Mouse (Mus musculus): ENCODE data around the gene Onecut1. TPM values are rescaled to one million over a fixed set of nuclear protein-coding genes. Genes with fewer than 3 reads are reported as not detected.

Onecut1 gene
- total RNA-seq, 2 experiments from 2014 or later = not detected

GRCm38 (mm10) chr9:74906951-74907350 lies 45.2 kb downstream of the Onecut1 start:
- intact Hi-C loops (cut with DNase I) = loop anchor here (5.0 to 10.0 kb wide), 3 partner anchors 98 to 285 kb away; partner anchors contain the start of gene Arpp19
- DNase-seq = no peak

- intact Hi-C loops (cut with DNase I) = loop anchor here (5.0 to 10.0 kb wide), 3 partner anchors 96 to 283 kb away; partner anchors contain the start of gene Arpp19
- peak; percentile 60 to 63 for DNase-seq
These were observed 47.5 kb downstream of the Onecut1 start for GRCm38 (mm10) chr9:74909245-74909644.

- intact Hi-C loops (cut with DNase I) = loop anchor here (2.0 kb wide), 1 partner anchor 43 kb away; the partner anchor contains the start of gene Fam214a
- no peak for DNase-seq
These were observed 48.6 kb downstream of the Onecut1 start for GRCm38 (mm10) chr9:74910226-74910759.

- DNase-seq = no peak
- intact Hi-C loops (cut with DNase I) = loop anchor here (2.0 kb wide), 1 partner anchor 41 kb away; the partner anchor contains the start of gene Fam214a
These were observed 49.7 kb downstream of the Onecut1 start for GRCm38 (mm10) chr9:74911430-74911829.

GRCm38 (mm10) chr9:74911919-74912318 lies 50.2 kb downstream of the Onecut1 start:
- intact Hi-C loops (cut with DNase I) = loop anchor here (2.0 kb wide), 1 partner anchor 41 kb away; the partner anchor contains the start of gene Fam214a
- no peak for DNase-seq

GRCm38 (mm10) chr9:74912619-74913376 lies 51.1 kb downstream of the Onecut1 start:
- no peak for DNase-seq
- intact Hi-C loops (cut with DNase I) = no loop called here

- no peak for DNase-seq
- intact Hi-C loops (cut with DNase I) = no loop called here
These were observed 53.9 kb downstream of the Onecut1 start for GRCm38 (mm10) chr9:74915611-74916010.

- intact Hi-C loops (cut with DNase I) = no loop called here
- DNase-seq = no peak
These were observed 58.7 kb downstream of the Onecut1 start for GRCm38 (mm10) chr9:74920450-74920849.

GRCm38 (mm10) chr9:74921422-74921821 lies 59.7 kb downstream of the Onecut1 start:
- no peak for DNase-seq
- intact Hi-C loops (cut with DNase I) = no loop called here

- no peak for DNase-seq
- intact Hi-C loops (cut with DNase I) = no loop called here
These were observed 61.2 kb downstream of the Onecut1 start for GRCm38 (mm10) chr9:74922884-74923283.

- DNase-seq = no peak
- intact Hi-C loops (cut with DNase I) = no loop called here
These were observed 61.7 kb downstream of the Onecut1 start for GRCm38 (mm10) chr9:74923291-74923977.

GRCm38 (mm10) chr9:74925220-74925769 lies 63.6 kb downstream of the Onecut1 start:
- intact Hi-C loops (cut with DNase I) = no loop called here
- DNase-seq = no peak

GRCm38 (mm10) chr9:74929981-74930423 lies 68.3 kb downstream of the Onecut1 start:
- DNase-seq = no peak
- intact Hi-C loops (cut with DNase I) = no loop called here

GRCm38 (mm10) chr9:74930653-74931052 lies 68.9 kb downstream of the Onecut1 start:
- intact Hi-C loops (cut with DNase I) = no loop called here

GRCm38 (mm10) chr9:74935289-74935688 lies 73.6 kb downstream of the Onecut1 start:
- intact Hi-C loops (cut with DNase I) = no loop called here
- no peak for DNase-seq

More at GRCm38 (mm10) chr9:74930653-74931052, 68.9 kb downstream of the Onecut1 start:
- DNase-seq = no peak

GRCm38 (mm10) chr9:74937761-74938160 lies 76.0 kb downstream of the Onecut1 start:
- DNase-seq = no peak
- intact Hi-C loops (cut with DNase I) = no loop called here

GRCm38 (mm10) chr9:74938670-74939534 lies 77.2 kb downstream of the Onecut1 start:
- peak; percentile 12 to 40 for DNase-seq
- intact Hi-C loops (cut with DNase I) = no loop called here

Data from heart, postnatal 14 days (tissue).